Mouse (Mus musculus) forelimb bud, embryonic 11.5 days (tissue): ENCODE measurements around the gene Anks6.
A peak's percentile ranks its signal among the peaks of the same experiment; 100 is the strongest.

Source experiments
- DNase-seq: peaks from one replicate; pipeline ENCODE4 v3.0.0-alpha.2; 2012; ENCODE audit warnings: low read depth, low spot score

Gene Anks6

DNA sequence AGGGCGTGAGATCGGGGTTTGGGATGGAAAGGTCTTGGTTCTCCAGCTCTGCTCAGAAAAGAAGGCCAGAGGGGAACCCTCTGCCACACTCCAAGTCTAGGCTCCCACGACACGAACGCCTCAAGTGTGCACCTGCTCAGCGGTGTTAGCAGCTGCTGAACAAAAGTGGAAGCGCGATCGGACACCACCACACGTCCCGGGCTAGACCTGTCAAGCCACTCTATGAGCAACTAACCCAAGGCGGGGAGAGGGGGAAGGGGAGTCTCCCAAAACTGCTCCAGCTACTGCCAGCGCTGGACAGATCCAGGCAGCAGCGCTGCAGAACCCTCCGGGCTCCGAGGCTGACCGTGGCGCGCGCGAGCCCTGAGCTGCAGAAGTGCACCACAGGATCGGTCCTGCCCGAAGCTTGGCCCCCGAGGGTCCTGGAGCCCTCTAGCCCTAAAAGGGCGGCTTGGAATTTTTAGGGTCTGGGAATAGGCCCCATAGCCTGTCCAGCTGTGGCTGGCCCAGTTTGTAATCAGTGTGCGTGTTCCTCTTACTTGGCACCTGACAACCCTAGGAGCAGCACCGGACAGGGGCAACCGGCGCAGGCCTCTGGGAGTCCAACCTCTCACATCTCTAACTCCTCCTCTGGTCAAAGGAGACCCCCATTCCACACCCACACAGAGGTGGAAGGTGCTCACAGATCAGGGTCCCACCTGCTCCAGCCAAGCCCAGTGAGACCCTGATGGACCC is 66.8 kb downstream of the Anks6 start:
- DNase-seq: peak; percentile 24

DNA sequence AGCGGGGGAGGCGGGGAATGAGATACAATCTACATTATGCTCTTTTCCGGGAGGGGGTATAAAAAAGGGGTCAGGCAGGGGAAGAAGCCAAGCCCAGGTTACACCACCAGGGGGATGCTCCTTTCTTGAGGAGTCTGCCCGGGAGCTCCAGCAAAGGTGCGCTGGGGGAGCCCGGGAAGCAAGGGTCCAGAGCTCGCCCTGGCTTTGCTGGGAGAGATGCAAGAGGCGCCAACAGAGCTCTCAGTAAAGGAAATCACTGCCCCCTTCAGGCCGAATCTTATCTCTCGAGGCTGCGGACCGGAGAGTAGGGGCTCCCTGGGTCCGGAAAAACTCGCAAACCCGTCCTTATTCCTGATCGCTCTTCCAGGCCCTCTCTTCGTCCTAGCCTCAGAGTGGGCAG is 67.4 kb downstream of the Anks6 start:
- DNase-seq: peak; percentile 25

DNA sequence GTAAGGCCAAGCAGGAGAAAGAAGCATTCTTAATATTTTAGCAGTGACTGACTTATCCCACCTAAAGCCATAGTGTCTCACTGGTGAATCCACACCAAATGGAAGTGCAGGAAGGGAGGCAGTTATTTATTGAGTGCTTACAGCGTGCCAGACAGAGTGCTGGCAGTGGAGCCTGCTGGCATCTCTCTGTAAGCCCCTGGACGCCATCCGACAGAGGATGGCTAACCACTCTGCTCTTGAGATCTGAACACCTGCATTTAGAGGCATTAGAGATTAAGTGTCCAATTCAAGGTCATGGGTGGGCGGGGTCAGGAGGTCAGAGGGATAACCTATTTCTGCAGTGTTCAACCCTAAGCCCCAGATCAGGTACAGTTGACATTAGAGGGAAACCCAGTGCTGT is 68.4 kb downstream of the Anks6 start:
- DNase-seq: no peak

DNA sequence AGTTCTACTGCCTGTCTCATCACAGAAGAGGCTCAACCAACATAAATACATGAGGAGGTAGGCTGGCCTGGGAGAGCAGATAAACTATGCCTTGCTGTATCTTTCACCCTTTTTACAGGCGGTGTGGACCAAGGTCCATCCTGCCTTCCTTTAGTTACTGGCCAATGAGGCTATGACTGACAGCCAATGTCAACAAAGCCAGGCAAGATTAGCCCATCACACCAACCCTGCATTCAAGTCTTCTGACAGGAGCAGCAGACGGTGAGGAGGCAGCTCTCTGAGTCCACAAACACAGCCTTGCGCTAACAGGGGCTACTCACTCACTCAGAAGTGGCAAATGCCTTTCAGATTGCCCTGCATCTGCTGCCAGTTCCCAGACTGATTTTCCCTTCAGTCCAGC is 69.0 kb downstream of the Anks6 start:
- DNase-seq: no peak

DNA sequence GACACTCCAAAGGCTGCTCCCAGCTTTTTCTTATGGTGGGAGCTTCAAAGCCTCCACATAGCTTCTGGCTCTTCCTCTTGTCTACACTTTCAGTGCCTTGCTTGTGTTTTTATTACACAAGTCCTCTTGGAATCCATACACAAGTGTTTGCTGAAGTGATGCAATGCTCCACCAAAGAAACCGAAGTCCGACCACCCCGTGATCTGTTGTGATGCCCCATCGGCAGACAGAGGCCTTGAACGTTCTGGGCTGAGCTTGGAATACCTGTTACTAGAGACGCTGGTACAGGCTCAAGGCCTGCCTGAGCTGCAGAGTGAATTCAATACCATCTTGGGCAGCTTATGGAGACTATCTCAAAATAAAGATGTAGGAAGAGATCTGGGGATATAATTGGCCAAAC is 69.4 kb downstream of the Anks6 start:
- DNase-seq: no peak

DNA sequence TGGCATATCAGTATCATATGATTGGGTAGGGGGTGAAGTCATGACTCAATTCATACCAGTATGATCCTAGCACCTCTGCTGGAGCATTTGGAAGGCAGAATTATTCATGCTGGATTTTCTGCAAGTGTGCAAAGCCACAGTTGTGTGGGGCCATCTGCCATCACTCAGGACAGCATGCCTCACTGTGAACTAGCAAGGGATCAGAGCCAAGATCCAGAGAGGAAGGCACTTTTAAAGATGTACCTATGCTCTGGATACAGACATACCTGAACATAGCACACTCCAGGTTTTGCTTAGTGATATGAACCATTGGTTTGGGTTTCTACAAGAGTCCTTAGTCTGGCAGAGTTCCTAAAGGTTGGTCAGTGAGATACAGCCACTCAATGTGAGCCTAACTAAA is 71.2 kb downstream of the Anks6 start:
- DNase-seq: no peak

DNA sequence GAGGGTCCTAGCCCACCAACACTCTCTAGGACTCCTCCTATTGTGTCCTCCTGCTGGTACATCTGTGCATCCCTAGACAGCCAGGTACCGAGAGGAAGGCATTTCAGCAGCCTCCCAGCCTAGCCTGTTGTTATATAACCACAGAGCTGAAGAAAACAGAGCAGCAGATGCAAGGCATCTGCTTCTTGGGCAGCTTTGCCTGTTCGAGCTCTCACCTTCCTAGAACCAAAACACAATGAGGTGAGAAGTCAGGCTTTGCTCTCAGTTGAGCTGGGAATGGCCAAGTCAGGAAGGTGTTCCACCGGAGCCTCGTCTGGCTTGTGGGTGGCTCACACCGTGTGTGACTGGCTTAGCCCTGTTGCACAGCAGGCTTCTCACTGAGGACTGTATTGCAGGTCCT is 74.3 kb downstream of the Anks6 start:
- DNase-seq: no peak

DNA sequence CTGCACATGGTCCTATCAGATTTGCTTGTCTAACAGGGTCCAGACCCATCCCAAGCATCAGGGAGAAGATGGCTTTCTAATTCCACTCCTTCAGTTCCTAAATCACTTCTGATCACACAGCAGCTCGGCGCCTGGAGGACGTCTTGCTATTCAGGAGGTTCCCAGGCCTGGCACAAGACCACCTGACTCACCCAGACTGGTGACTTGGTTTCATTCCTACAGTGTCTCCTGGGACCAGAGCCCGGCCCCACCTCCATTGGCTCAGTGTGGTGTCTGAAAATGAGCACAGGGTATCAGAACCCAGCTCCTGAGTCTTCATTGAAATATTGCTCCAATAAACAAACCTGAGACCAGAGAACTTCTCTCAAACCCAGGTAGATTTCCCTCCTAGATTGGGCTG is 75.1 kb downstream of the Anks6 start:
- no peak for DNase-seq

DNA sequence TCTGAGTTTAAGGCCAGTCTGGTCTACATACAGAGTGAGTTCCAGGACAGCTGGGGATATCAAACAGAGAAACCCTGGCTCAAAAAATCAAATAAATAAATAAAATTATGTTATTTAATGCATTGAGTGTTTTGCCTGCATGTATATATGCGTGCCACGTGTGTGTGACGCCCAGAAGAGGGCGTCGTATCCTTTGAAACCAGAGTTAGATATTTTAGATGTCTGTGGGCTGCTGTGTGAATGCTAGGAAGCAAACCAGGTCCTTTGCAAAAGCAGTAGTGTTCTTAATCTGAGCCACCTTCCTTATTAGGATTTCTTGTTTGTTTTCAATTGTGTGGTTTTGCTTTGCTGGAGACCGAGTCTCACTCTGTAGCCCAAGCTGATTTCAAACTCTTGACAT is 78.9 kb downstream of the Anks6 start:
- DNase-seq: no peak

DNA sequence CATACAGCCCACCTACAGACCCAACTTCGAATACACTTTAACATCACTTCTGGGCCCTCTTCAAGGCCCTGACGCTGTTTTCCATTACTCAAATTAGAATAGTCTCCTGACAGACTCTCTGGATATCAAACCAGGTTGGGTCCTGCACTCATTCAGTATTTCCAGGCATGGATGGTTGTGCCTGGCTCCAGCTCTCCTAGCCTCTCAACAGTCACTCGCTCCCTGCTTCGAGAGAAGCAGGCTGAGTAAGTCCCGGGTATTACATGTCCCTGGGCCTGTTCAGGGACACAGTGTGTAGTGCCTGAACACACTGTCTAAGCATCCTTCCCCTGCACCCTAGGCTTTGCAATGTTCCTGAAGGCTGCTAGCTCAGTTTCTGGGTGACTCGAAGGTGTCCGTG is 80.1 kb downstream of the Anks6 start:
- no peak for DNase-seq

DNA sequence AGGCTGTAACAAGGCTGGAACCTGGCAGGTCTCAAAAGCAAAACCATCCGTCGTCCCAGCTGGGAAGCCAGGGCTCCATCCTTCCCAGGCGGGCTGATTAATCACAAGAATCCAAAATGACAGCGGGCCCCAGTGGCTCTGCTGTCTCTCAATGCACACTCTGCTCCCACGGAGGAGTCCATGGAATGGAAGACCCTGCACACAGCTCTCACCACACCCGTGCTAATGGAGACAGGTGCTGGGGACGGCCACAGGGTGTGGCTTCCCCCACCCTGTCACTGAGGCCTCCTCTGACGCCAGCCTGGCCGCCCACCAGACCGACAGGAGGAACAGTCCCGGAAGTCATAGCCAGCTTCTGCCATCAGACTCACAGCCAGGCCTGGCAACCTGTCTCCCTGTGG is 80.6 kb downstream of the Anks6 start:
- no peak for DNase-seq

DNA sequence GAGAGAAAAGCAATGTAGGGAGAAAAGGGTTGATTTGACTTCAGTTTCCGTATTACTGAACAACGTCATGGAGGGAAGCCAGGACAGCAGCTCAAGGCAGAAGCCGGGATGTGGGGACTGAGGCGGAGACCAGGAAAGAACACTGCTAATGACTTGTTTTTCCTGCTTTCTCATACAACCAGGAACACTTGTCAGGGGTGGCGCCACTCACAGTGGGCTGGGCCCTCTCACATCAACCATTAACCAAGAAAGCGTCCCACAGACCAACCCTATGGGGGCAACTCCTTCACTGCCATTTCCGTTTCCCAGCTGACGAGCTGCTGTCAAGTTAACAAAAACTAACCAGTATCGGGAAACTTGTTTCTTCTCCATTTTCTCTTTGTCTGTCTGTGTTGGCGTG is 83.9 kb downstream of the Anks6 start:
- DNase-seq: no peak

DNA sequence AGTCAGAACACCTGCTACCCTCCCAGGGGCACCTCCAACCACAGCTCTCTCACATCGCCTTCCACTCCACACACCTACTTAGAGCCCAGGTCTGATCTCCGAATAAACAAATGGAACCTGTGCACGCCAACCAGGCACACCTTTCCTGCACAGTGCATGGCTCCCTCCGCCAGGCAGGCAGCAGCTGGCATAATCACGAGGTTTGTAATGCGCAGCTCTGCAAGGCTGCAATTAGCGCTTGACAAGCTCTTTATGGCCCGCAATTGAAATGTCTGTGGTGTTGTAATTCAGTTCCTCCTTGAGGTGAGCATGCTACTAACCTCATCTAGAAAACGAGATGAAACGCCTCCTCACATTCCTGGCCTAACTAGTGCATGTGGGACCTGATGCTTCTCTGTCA is 89.2 kb downstream of the Anks6 start:
- no peak for DNase-seq

DNA sequence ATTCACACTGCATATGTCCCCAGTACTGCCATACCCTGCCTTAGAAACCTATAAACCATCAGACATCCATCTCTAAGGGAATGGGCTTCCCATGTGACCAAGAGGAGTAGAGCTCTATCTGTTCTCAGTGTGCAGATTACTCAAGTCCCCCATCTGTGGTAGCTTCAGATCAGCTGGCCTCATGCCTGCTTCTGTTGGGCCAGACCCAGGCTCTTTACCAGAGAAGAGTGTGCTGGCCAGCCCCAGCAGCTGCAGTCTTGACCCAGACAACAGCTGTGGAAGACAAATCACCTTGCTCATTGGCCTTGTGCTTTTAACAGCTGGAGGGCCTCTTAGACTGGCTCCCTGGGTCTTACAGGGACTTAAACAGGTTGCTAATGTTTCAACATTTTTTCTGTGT is 90.7 kb downstream of the Anks6 start:
- no peak for DNase-seq
